Mouse (Mus musculus) liver, embryonic 16.5 days (tissue): ENCODE measurements around the gene Rasgrp2. TPM values are rescaled to one million over a fixed set of nuclear protein-coding genes. Genes with fewer than 3 reads are reported as not detected.

Source experiments
- ATAC-seq: fragments of 200-750 bp; cut with Nextera tagmentation; 2 replicates; pipeline ENCODE4 v1.8.0; 2017; ENCODE audit warnings: low read depth, mild to moderate bottlenecking, moderate number of reproducible peaks, moderate library complexity
- H3K27ac ChIP-seq: fragments of 300-500 bp; sonication (generic); 2 replicates; pipeline ENCODE4 v1.5.1; 2014; ENCODE audit warnings: mild to moderate bottlenecking, low read length
- H3K27me3 ChIP-seq: fragments of 300-500 bp; sonication (generic); 2 replicates; pipeline ENCODE4 v1.6.1; 2014; ENCODE audit warnings: low read depth, low read length, mixed read lengths; ENCODE audit not compliant: control insufficient read depth, insufficient read depth
- H3K36me3 ChIP-seq: fragments of 300-500 bp; sonication (generic); 2 replicates; pipeline ENCODE4 v1.6.1; 2014; ENCODE audit warnings: mild to moderate bottlenecking; ENCODE audit not compliant: control insufficient read depth, insufficient read depth
- H3K4me1 ChIP-seq: fragments of 300-500 bp; sonication (generic); 2 replicates; pipeline ENCODE4 v1.6.1; 2014; ENCODE audit warnings: low read depth, low read length, mixed read lengths; ENCODE audit not compliant: control insufficient read depth
- H3K4me2 ChIP-seq: fragments of 300-500 bp; sonication (generic); 2 replicates; pipeline ENCODE4 v1.6.1; 2014; ENCODE audit warnings: low read depth, low read length, mixed read lengths
- H3K4me3 ChIP-seq: fragments of 300-500 bp; sonication (generic); 2 replicates; pipeline ENCODE4 v1.5.1; 2014; ENCODE audit warnings: low read depth, mild to moderate bottlenecking, low read length
- H3K9ac ChIP-seq: fragments of 300-500 bp; sonication (generic); 2 replicates; pipeline ENCODE4 v1.6.1; 2014; ENCODE audit warnings: low read depth, low read length
- H3K9me3 ChIP-seq: fragments of 300-500 bp; sonication (generic); replicated peaks from 2 replicates; pipeline ENCODE4 v1.6.1; 2016; ENCODE audit warnings: low read length; ENCODE audit not compliant: control insufficient read depth
- WGBS: fragments of 180-500 bp; shearing (Covaris S2); extraction: QIAGEN DNeasy Blood & Tissue Kit; methylation state at CpG from one replicate; pipeline ENCODE4 v1.1.7; 2014; ENCODE audit not compliant: insufficient replicate concordance; 5-methylcytosine and 5-hydroxymethylcytosine counted together
- polyA plus RNA-seq: library from polyadenylated mRNA; unstranded; fragments of >200 nt; fragmentation: Nextera tagmentation; extraction: Ambion mirVana; gene quantifications from 2 replicates; pipeline ENCODE4 v1.2.1, GENCODE M21; 2015

Gene Rasgrp2
- polyA plus RNA-seq, 1 experiment from 2014 or later: 81.7 TPM

GRCm38 (mm10) chr19:6408749-6409148, 9.6 kb downstream of the Rasgrp2 start:
- no peaks in the 10 kb centered on the region for H3K27me3 ChIP-seq
- no peak overlapping the region for H3K9ac ChIP-seq
- ATAC-seq: 0 out of 2 replicates have a peak, but pooled peaks have one; percentile 9
- no peak overlapping the region for H3K4me3 ChIP-seq
- H3K4me2 ChIP-seq: no peak overlapping the region
- H3K4me1 ChIP-seq: no peaks in the 10 kb centered on the region
- no peaks in the 10 kb centered on the region for H3K9me3 ChIP-seq
- 62% methylated on average over 8 of the region's 8 CpGs for WGBS
- no peaks in the 10 kb centered on the region for H3K36me3 ChIP-seq
- H3K27ac ChIP-seq: no peak overlapping the region

- Histone ChIP-seq H3K4me3 (no peak overlapping the region), H3K4me2 (no peak overlapping the region), H3K9ac (no peak overlapping the region), H3K36me3 (no peaks in the 10 kb centered on the region), H3K27me3 (no peaks in the 10 kb centered on the region), H3K27ac (no peak overlapping the region), H3K4me1 (no peaks in the 10 kb centered on the region), H3K9me3 (no peaks in the 10 kb centered on the region)
- no peak for ATAC-seq
- 58% methylated on average over 5 of the region's 5 CpGs for WGBS
Measured at GRCm38 (mm10) chr19:6409176-6409575, 10.0 kb downstream of the Rasgrp2 start.

- no peak overlapping the region for H3K9ac ChIP-seq
- no peaks in the 10 kb centered on the region for H3K36me3 ChIP-seq
- no peak for ATAC-seq
- H3K9me3 ChIP-seq: no peaks in the 10 kb centered on the region
- no peaks in the 10 kb centered on the region for H3K4me1 ChIP-seq
- H3K27ac ChIP-seq: no peak overlapping the region
- H3K4me3 ChIP-seq: no peak overlapping the region
- 51% methylated on average over 5 of the region's 5 CpGs for WGBS
- no peak overlapping the region for H3K4me2 ChIP-seq
- H3K27me3 ChIP-seq: no peaks in the 10 kb centered on the region
Measured at GRCm38 (mm10) chr19:6409936-6410335, 10.8 kb downstream of the Rasgrp2 start.

GRCm38 (mm10) chr19:6412798-6413197, 13.7 kb downstream of the Rasgrp2 start:
- H3K9me3 ChIP-seq: no peaks in the 10 kb centered on the region
- no peak for ATAC-seq
- H3K9ac ChIP-seq: no peak overlapping the region
- H3K4me2 ChIP-seq: no peak overlapping the region
- H3K27ac ChIP-seq: no peak overlapping the region
- no peaks in the 10 kb centered on the region for H3K36me3 ChIP-seq
- no peaks in the 10 kb centered on the region; the same call in 1 of the 2 replicates for H3K4me1 ChIP-seq
- H3K4me3 ChIP-seq: no peak overlapping the region
- H3K27me3 ChIP-seq: peaks cover 7% of the 10 kb centered on the region; the same call in 1 of the 2 replicates
- WGBS: 66% methylated on average over 14 of the region's 14 CpGs

GRCm38 (mm10) chr19:6415454-6415853, 16.3 kb downstream of the Rasgrp2 start:
- H3K4me1 ChIP-seq: peaks cover 4% of the 10 kb centered on the region
- H3K27me3 ChIP-seq: peaks cover 30% of the 10 kb centered on the region
- H3K9me3 ChIP-seq: no peaks in the 10 kb centered on the region
- H3K4me3 ChIP-seq: no peak overlapping the region
- no peak overlapping the region for H3K9ac ChIP-seq
- no peaks in the 10 kb centered on the region for H3K36me3 ChIP-seq
- H3K27ac ChIP-seq: no peak overlapping the region
- peak; percentile 40; the same call in 1 of the 2 replicates for ATAC-seq
- 14% methylated on average over 6 of the region's 6 CpGs for WGBS
- H3K4me2 ChIP-seq: no peak overlapping the region

GRCm38 (mm10) chr19:6416124-6416770, 17.1 kb downstream of the Rasgrp2 start:
- no peak for ATAC-seq
- Histone ChIP-seq H3K9me3 (no peaks in the 10 kb centered on the region), H3K4me1 (peaks cover 4% of the 10 kb centered on the region), H3K9ac (no peak overlapping the region), H3K36me3 (no peaks in the 10 kb centered on the region), H3K4me2 (no peak overlapping the region), H3K4me3 (no peak overlapping the region), H3K27ac (no peak overlapping the region), H3K27me3 (peaks cover 37% of the 10 kb centered on the region)
- 14% methylated on average over 9 of the region's 9 CpGs for WGBS

GRCm38 (mm10) chr19:6416894-6417761, 18.0 kb downstream of the Rasgrp2 start:
- no peak for ATAC-seq
- Histone ChIP-seq H3K27me3 (peaks cover 41% of the 10 kb centered on the region), H3K9ac (no peak overlapping the region), H3K9me3 (no peaks in the 10 kb centered on the region), H3K4me3 (no peak overlapping the region), H3K4me2 (no peak overlapping the region), H3K27ac (no peak overlapping the region), H3K4me1 (peaks cover 4% of the 10 kb centered on the region), H3K36me3 (no peaks in the 10 kb centered on the region)
- WGBS: 46% methylated on average over 12 of the region's 12 CpGs

GRCm38 (mm10) chr19:6418233-6418879, 19.2 kb downstream of the Rasgrp2 start, which contains the start of gene Nrxn2:
Gene Nrxn2 (plus strand): TSS chr19:6418731.
- no peaks in the 10 kb centered on the region for H3K9me3 ChIP-seq
- H3K36me3 ChIP-seq: no peaks in the 10 kb centered on the region
- WGBS: 2% methylated on average over 46 of the region's 46 CpGs
- peak within 1 kb of the TSS; percentile 79 for H3K4me2 ChIP-seq
- peaks cover 44% of the 10 kb centered on the region for H3K27me3 ChIP-seq
- no peak within 1 kb of the TSS for H3K27ac ChIP-seq
- peak within 1 kb of the TSS; percentile 55 for H3K4me3 ChIP-seq
- H3K4me1 ChIP-seq: peaks cover 4% of the 10 kb centered on the region
- peak; percentile 78 for ATAC-seq
- peak within 1 kb of the TSS; percentile 31; the same call in 1 of the 2 replicates for H3K9ac ChIP-seq
